Mouse (Mus musculus) bone marrow, adult 2 months (tissue): ENCODE results near the gene Gmppa. TPM values are rescaled to one million over a fixed set of nuclear protein-coding genes. Genes with fewer than 3 reads are reported as not detected.

ENCODE experiments used
- H3K27ac ChIP-seq: fragments of 200-500 bp; 2 replicates; pipeline ENCODE4 v1.5.1; 2012; ENCODE audit warnings: low read depth, mild to moderate bottlenecking, control low read depth, inconsistent platforms, low read length; ENCODE audit not compliant: control insufficient read depth, poor library complexity, insufficient read depth
- H3K4me1 ChIP-seq: fragments of 200-500 bp; 2 replicates; pipeline ENCODE4 v1.6.1; 2011; ENCODE audit warnings: low read length; ENCODE audit not compliant: control insufficient read depth, insufficient read depth
- H3K4me3 ChIP-seq: fragments of 200-500 bp; replicated peaks from 2 replicates; pipeline ENCODE3; 2011; ENCODE audit warnings: mild to moderate bottlenecking, low read depth, low read length, control low read depth; ENCODE audit not compliant: control insufficient read depth
- CTCF ChIP-seq: fragments of 200-500 bp; IDR thresholded peaks from 2 replicates; pipeline ENCODE4 v1.5.1; 2011; ENCODE audit warnings: low read length, control low read depth; ENCODE audit not compliant: control insufficient read depth, insufficient read depth
- POLR2A ChIP-seq: fragments of 200-500 bp; IDR thresholded peaks from 2 replicates; pipeline ENCODE4 v1.6.1; 2011; ENCODE audit warnings: low read depth, mild to moderate bottlenecking, control low read depth, low read length, borderline replicate concordance; ENCODE audit not compliant: control insufficient read depth
- WGBS: fragments of 180-500 bp; shearing (Covaris S2); methylation state at CpG from one replicate; pipeline ENCODE4 v1.1.7; 2018; 5-methylcytosine and 5-hydroxymethylcytosine counted together
- polyA plus RNA-seq: library from polyadenylated mRNA; stranded (reverse); fragments of >200 nt; gene quantifications from 2 replicates; pipeline ENCODE4 v1.2.4, GENCODE M21; 2011; ENCODE audit warnings: low replicate concordance; ENCODE audit not compliant: missing spikeins, insufficient read depth, insufficient read length

Gene Gmppa
- polyA plus RNA-seq, 1 experiment, result 53.9 TPM

- TF ChIP-seq CTCF, result no peak
- no peak for TF ChIP-seq POLR2A
- H3K27ac ChIP-seq, result no peak overlapping the region
- 78% methylated on average over 7 of the region's 7 CpGs for WGBS
- no peaks in the 10 kb centered on the region; the same call in 1 of the 2 replicates for H3K4me1 ChIP-seq
- no peak overlapping the region for H3K4me3 ChIP-seq
Measured at GRCm38 (mm10) chr1:75480735-75481134, 45.0 kb downstream of the Gmppa start.

- Histone ChIP-seq H3K27ac (no peak overlapping the region), H3K4me3 (no peak overlapping the region), H3K4me1 (no peaks in the 10 kb centered on the region; the same call in 1 of the 2 replicates)
- WGBS, result 6% methylated on average over 24 of the region's 24 CpGs
- no peak for TF ChIP-seq POLR2A
- TF ChIP-seq CTCF, result no peak
Measured at GRCm38 (mm10) chr1:75486561-75486960, 50.8 kb downstream of the Gmppa start.

- Histone ChIP-seq H3K4me1 (no peaks in the 10 kb centered on the region; the same call in 1 of the 2 replicates), H3K27ac (no peak overlapping the region), H3K4me3 (no peak overlapping the region)
- 3% methylated on average over 13 of the region's 13 CpGs for WGBS
- TF ChIP-seq POLR2A (no peak), CTCF (no peak)
Measured at GRCm38 (mm10) chr1:75487040-75487404, 51.3 kb downstream of the Gmppa start.

- no peaks in the 10 kb centered on the region; the same call in 1 of the 2 replicates for H3K4me1 ChIP-seq
- 1% methylated on average over 62 of the region's 62 CpGs for WGBS
- no peak overlapping the region for H3K4me3 ChIP-seq
- H3K27ac ChIP-seq, result no peak overlapping the region
- no peak for TF ChIP-seq CTCF
- no peak; the same call in 1 of the 2 replicates for TF ChIP-seq POLR2A
Measured at GRCm38 (mm10) chr1:75487405-75488161, 51.9 kb downstream of the Gmppa start.

- no peak for TF ChIP-seq CTCF
- TF ChIP-seq POLR2A, result no peak
- Histone ChIP-seq H3K4me3 (no peak overlapping the region), H3K4me1 (no peaks in the 10 kb centered on the region; the same call in 1 of the 2 replicates), H3K27ac (no peak overlapping the region)
- WGBS, result 85% methylated on average over 34 of the region's 34 CpGs
Measured at GRCm38 (mm10) chr1:75490785-75491551, 55.2 kb downstream of the Gmppa start.

GRCm38 (mm10) chr1:75492579-75493170, 56.9 kb downstream of the Gmppa start:
- Histone ChIP-seq H3K4me3 (no peak overlapping the region), H3K4me1 (no peaks in the 10 kb centered on the region; the same call in 1 of the 2 replicates), H3K27ac (no peak overlapping the region; the same call in 1 of the 2 replicates)
- WGBS, result 83% methylated on average over 24 of the region's 24 CpGs
- TF ChIP-seq CTCF (no peak), POLR2A (no peak)

Other genes starting within 250 kb of the Gmppa start
- 16.6 and 27.7 TPM in 2 replicates for gene Ankzf1, start 243.8 kb upstream of the Gmppa start, polyA plus RNA-seq
- 24.6 and 39.2 TPM in 2 replicates for gene Atg9a, start 243.7 kb upstream of the Gmppa start, polyA plus RNA-seq
- 23.0 and 43.6 TPM in 2 replicates for gene Glb1l, start 225.1 kb upstream of the Gmppa start, polyA plus RNA-seq
- 74.2 and 168 TPM in 2 replicates for gene Stk16, start 225.1 kb upstream of the Gmppa start, polyA plus RNA-seq
- gene Tuba4a, start 216.1 kb upstream of the Gmppa start, polyA plus RNA-seq, result 422 and 591 TPM in 2 replicates
- not detected in 2 replicates for gene A630095N17Rik, start 203.8 kb upstream of the Gmppa start, polyA plus RNA-seq
- gene Dnajb2, start 199.5 kb upstream of the Gmppa start, polyA plus RNA-seq, result 85.8 and 119 TPM in 2 replicates
- gene Ptprn, start 171.4 kb upstream of the Gmppa start, polyA plus RNA-seq, result 1.4 and 4.2 TPM in 2 replicates
- not detected in 2 replicates for gene Resp18, start 157.5 kb upstream of the Gmppa start, polyA plus RNA-seq
- 9.2 and 21.3 TPM in 2 replicates for gene Dnpep, start 117.9 kb upstream of the Gmppa start, polyA plus RNA-seq
- gene Des, start 75.6 kb upstream of the Gmppa start, polyA plus RNA-seq, result 2.1 and 8.8 TPM in 2 replicates
- gene Speg, start 60.6 kb upstream of the Gmppa start, polyA plus RNA-seq, result 18.1 TPM in 2 replicates
- not detected in 2 replicates for gene Asic4, start 14.5 kb downstream of the Gmppa start, polyA plus RNA-seq
- gene Chpf, start 43.4 kb downstream of the Gmppa start, polyA plus RNA-seq, result 2.1 and 4.7 TPM in 2 replicates
- gene Tmem198, start 43.6 kb downstream of the Gmppa start, polyA plus RNA-seq, result not detected in 2 replicates
- 4.3 and 6.2 TPM in 2 replicates for gene Obsl1, start 70.5 kb downstream of the Gmppa start, polyA plus RNA-seq
- not detected in 2 replicates for gene Inha, start 71.1 kb downstream of the Gmppa start, polyA plus RNA-seq
- gene Stk11ip, start 85.6 kb downstream of the Gmppa start, polyA plus RNA-seq, result 22.7 and 27.1 TPM in 2 replicates
- gene Slc4a3, start 110.3 kb downstream of the Gmppa start, polyA plus RNA-seq, result 0.59 and 8.0 TPM in 2 replicates